Mouse (Mus musculus) heart, embryonic 10.5 days (tissue): Measurements from ENCODE around the gene Selenom. TPM values are rescaled to one million over a fixed set of nuclear protein-coding genes. Genes with fewer than 3 reads are reported as not detected.
A peak's percentile ranks its signal among the peaks of the same experiment; 100 is the strongest.

Experiments
- DNase-seq: peaks from one replicate; pipeline ENCODE4 v3.0.0-alpha.2; 2017; ENCODE audit warnings: low spot score
- H3K27ac ChIP-seq: fragments of 300-500 bp; sonication (generic); 2 replicates; pipeline ENCODE4 v1.5.1; 2016; ENCODE audit warnings: mild to moderate bottlenecking
- H3K27me3 ChIP-seq: fragments of 300-500 bp; sonication (generic); 2 replicates; pipeline ENCODE4 v1.6.1; 2016; ENCODE audit warnings: mild to moderate bottlenecking; ENCODE audit not compliant: poor library complexity, insufficient read depth, severe bottlenecking
- H3K36me3 ChIP-seq: fragments of 300-500 bp; sonication (generic); 2 replicates; pipeline ENCODE4 v1.6.1; 2016; ENCODE audit warnings: mild to moderate bottlenecking, moderate library complexity
- H3K4me1 ChIP-seq: fragments of 300-500 bp; sonication (generic); 2 replicates; pipeline ENCODE4 v1.6.1; 2016; ENCODE audit warnings: mild to moderate bottlenecking
- H3K4me3 ChIP-seq: fragments of 300-500 bp; sonication (generic); 2 replicates; pipeline ENCODE4 v1.5.1; 2016; ENCODE audit warnings: mild to moderate bottlenecking, moderate library complexity
- H3K9me3 ChIP-seq: fragments of 300-500 bp; sonication (generic); 2 replicates; pipeline ENCODE4 v1.6.1; 2016; ENCODE audit warnings: mild to moderate bottlenecking, moderate library complexity
- WGBS: fragments of 180-500 bp; shearing (Covaris S2); methylation state at CpG from one replicate; pipeline ENCODE4 v1.1.7; 2016; 5-methylcytosine and 5-hydroxymethylcytosine counted together
- polyA plus RNA-seq: library from polyadenylated mRNA; unstranded; fragments of >200 nt; fragmentation: Nextera tagmentation; extraction: Ambion mirVana; gene quantifications from 2 replicates; pipeline ENCODE4 v1.2.1, GENCODE M21; 2016

The Selenom gene
- polyA plus RNA-seq, result 66.3 and 87.5 TPM in 2 replicates

DNA sequence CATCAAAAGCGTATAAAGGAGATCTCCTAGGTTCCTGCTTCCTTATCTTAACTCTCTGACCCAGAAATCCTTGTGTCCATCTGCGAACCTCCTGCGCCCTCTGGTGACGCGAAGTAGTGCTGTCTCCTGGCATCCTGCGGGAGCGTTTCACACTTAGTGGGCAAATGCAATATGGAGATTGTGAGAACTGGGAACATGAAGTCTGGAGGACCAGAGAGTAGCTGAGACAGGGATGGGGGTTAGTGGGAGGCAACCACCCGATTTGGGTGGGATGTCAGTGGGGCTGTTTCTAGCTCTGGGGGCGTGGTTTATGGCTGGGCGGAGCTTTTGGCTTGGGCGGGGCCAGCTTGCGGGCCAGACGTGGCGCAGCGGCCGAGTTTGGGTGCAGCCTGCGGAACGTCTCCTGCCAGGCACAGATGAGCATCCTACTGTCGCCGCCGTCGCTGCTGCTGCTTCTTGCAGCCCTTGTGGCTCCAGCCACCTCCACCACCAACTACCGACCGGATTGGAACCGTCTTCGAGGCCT is at the start of gene Selenom:
Selenom (plus strand) TSS at position 156 of the 526 bp plus-strand sequence.
- Histone ChIP-seq H3K36me3 (no peaks in the 10 kb centered on the region; the same call in 1 of the 2 replicates), H3K27me3 (peaks cover 18% of the 10 kb centered on the region), H3K4me3 (peak within 1 kb of the TSS; percentile 71), H3K4me1 (peaks cover 33% of the 10 kb centered on the region), H3K9me3 (no peaks in the 10 kb centered on the region), H3K27ac (peak within 1 kb of the TSS; percentile 83)
- WGBS, result under 1% methylated on average over 26 of the region's 26 CpGs
- DNase-seq, result peak; percentile 90

DNA sequence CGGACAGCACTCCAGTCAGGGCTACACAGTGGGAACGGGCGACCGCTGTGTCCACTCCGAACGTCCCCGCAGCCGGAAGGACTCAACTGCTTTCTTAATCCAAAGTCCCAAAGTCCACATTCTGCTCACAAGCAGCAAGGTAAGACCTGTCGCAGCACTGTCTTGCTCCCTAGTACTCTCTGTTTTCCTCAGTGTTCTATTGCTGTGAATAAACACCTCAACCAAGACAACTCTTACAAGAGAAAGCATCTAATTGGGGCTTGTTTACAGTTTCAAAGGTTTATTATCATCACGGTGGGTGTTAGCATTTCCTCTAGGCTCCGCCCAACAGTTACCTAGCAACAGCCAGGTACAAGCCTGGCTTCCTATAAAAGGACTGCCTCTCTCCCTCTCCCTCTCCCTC is 43.0 kb upstream of the Selenom start:
- no peaks in the 10 kb centered on the region for H3K36me3 ChIP-seq
- 0 out of 2 replicates have a peak, but pooled peaks cover 3% of the 10 kb centered on the region for H3K27me3 ChIP-seq
- H3K9me3 ChIP-seq, result no peaks in the 10 kb centered on the region
- H3K4me3 ChIP-seq, result no peak overlapping the region
- H3K4me1 ChIP-seq, result no peaks in the 10 kb centered on the region
- H3K27ac ChIP-seq, result no peak overlapping the region
- DNase-seq, result no peak
- 23% methylated on average over 11 of the region's 11 CpGs for WGBS

DNA sequence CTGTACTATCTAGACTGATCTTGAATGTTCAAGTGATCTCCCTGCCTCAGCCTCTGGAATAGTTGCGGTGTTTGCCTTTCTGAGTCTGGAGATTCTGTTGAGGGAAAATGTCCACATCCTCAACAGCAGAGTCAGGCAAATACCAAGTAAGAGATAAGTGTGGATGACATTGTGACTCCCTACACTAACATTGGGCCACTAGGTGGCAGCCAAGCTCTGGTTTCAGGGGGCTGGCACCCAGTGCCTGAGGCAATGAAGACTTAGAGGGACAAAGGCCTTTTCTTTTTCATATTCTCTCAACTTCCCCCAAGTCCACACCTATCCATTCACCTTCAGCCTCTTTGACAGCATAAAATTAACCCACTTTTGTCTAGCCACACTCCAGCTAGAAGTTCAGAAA is 42.0 kb upstream of the Selenom start:
- no peaks in the 10 kb centered on the region for H3K4me1 ChIP-seq
- 20% methylated on average over 1 of the region's 1 CpGs for WGBS
- H3K36me3 ChIP-seq, result no peaks in the 10 kb centered on the region
- no peaks in the 10 kb centered on the region for H3K9me3 ChIP-seq
- 0 out of 2 replicates have a peak, but pooled peaks cover 3% of the 10 kb centered on the region for H3K27me3 ChIP-seq
- H3K4me3 ChIP-seq, result no peak overlapping the region
- H3K27ac ChIP-seq, result no peak overlapping the region
- peak; percentile 91 for DNase-seq

DNA sequence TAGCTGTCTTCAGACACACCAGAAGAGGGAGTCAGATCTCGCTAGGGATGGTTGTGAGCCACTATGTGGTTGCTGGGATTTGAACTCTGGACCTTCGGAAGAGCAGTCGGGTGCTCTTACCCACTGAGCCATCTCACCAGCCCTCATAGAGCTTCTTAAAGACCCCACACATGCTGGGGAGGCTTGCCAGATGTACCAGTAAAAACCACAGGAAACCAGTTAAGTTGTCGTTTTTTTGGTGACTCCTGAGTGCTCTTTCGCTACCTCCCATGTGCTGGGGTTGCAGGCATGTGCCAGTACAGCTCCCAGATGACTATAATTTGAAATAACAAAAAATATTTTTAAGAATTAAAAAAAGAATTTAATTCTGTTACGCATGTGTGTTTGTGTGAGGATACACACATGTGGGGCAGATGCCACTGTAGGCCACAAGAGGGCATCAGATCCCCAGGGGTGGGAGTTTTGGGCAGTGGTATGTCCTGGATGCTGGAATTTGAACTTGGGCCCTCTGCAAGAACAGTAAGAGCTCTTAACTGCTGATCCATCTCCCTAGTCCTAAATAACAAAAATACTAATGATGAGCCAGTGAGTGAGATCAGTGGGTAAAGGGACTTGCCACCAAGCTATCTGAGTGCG is 39.9 kb upstream of the Selenom start:
- Histone ChIP-seq H3K4me1 (no peaks in the 10 kb centered on the region), H3K27me3 (0 out of 2 replicates have a peak, but pooled peaks cover 3% of the 10 kb centered on the region), H3K36me3 (no peaks in the 10 kb centered on the region), H3K9me3 (no peaks in the 10 kb centered on the region), H3K27ac (no peak overlapping the region), H3K4me3 (no peak overlapping the region)
- WGBS, result 91% methylated on average over 7 of the region's 7 CpGs
- DNase-seq, result no peak

DNA sequence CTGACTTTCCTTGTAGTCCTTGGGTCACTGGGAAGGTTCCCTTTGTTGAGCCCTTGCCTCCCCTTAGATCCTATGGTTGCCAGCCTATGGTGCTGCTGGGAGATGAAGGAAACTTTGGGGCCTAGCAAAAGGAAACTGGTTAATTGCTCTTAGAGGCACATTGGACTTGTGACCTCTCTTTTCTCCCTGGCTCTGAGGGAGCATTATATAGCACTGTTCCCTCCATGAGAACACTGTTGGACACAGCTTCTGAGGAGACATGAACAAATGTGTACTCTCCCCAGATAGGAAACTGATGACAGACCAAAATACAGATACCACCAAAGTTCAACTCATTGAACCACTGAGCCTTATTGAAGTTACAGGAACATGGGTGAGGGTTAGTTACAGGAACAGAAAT is 39.0 kb upstream of the Selenom start:
- DNase-seq, result no peak
- Histone ChIP-seq H3K27ac (no peak overlapping the region), H3K4me3 (no peak overlapping the region), H3K27me3 (0 out of 2 replicates have a peak, but pooled peaks cover 3% of the 10 kb centered on the region), H3K4me1 (no peaks in the 10 kb centered on the region), H3K36me3 (no peaks in the 10 kb centered on the region), H3K9me3 (no peaks in the 10 kb centered on the region)

DNA sequence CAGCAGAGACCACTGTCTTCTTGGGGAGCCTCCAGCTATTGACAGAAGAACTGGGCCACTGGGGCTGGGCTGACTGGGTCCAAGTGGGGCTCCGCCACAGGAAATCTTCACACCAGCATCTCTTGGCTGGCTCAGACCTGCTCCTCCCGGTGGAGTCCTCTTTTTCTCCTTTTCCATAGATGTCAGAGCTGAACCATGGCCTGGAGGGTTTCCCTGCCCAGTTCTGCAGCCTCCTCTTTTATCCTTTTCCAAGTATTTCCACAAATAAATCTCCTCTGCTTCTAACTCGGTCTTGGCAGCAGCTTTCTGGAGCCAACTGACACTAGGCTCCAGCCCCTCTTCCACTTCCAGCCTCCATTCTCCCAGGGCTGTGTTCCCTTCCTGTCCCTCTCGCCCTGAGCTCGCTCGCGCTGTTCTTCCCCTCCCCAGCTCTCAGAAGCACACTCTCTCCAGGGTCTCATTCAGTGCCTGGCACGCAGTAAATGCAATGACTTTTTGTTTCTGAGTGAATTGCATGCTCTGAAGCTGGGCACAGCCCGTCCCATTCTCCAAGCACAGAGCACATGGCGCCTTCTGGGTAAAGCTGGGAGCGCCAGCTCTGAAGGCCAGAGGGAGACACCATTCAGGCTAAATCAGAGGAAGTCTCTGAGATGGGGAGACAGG is 30.4 kb upstream of the Selenom start:
- Histone ChIP-seq H3K27ac (no peak overlapping the region), H3K4me1 (peaks cover 10% of the 10 kb centered on the region), H3K9me3 (no peaks in the 10 kb centered on the region), H3K4me3 (no peak overlapping the region), H3K36me3 (no peaks in the 10 kb centered on the region), H3K27me3 (0 out of 2 replicates have a peak, but pooled peaks cover 3% of the 10 kb centered on the region)
- WGBS, result 64% methylated on average over 11 of the region's 11 CpGs
- no peak for DNase-seq

DNA sequence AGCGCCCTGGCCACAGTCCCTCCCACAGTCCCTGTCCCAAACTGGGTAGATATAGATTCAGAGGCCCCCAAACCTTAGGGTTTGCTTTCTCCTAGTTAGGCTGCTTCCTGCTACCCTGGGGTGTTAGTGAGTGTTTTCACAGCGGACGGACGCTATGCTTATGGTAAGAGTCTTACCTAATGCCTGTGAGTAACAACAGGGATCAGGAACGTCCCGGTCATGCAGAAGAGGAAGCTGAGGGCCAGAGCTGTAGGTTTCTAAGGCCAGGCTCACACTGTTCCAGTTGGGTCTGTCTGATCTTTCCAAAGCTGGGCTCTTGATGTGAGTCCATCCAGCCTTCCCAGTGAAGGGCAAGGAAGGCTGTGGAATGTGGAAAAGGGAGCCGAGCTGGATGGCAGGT is 28.1 kb upstream of the Selenom start:
- H3K4me3 ChIP-seq, result no peak overlapping the region
- WGBS, result 59% methylated on average over 7 of the region's 7 CpGs
- H3K9me3 ChIP-seq, result no peaks in the 10 kb centered on the region
- H3K27me3 ChIP-seq, result 0 out of 2 replicates have a peak, but pooled peaks cover 3% of the 10 kb centered on the region
- H3K27ac ChIP-seq, result no peak overlapping the region
- DNase-seq, result no peak
- H3K36me3 ChIP-seq, result no peaks in the 10 kb centered on the region
- H3K4me1 ChIP-seq, result peaks cover 16% of the 10 kb centered on the region

DNA sequence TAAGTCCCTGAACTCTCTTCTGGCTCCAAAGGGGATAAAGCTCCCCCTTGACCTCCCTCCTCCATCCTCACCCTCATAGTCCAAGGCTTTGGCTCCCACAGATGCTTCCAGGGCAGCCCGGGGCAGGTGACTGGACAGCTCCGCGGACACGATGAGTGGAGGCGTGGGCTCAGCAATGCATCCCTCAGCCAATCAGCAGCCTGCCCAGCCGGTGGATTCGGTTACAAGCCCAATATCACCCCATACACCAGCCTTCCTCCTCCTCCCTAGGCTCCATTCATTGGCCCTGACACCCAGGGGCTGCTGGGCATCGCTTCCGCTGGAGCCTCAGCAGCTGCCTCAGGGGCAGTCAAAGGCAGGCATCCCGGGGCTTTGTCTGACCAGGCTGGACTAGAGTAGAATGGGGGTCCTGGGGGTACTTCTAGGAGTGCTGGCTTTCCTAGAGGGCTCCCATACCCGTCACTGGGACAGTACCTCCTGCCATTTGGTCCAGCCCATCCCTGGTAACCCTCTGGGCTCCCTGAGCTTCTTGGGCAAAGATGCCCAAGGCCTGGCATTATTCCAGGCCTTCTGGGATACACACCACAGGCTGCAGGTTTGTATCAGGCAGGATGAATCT is 26.4 kb upstream of the Selenom start, which contains the start of gene Pla2g3:
Pla2g3 (plus strand) TSS at position 333 of the 619 bp plus-strand sequence.
- Histone ChIP-seq H3K27me3 (0 out of 2 replicates have a peak, but pooled peaks cover 3% of the 10 kb centered on the region), H3K4me3 (no peak within 1 kb of the TSS), H3K27ac (no peak within 1 kb of the TSS), H3K9me3 (no peaks in the 10 kb centered on the region), H3K36me3 (no peaks in the 10 kb centered on the region), H3K4me1 (peaks cover 16% of the 10 kb centered on the region)
- 28% methylated on average over 11 of the region's 11 CpGs for WGBS
- DNase-seq, result no peak

DNA sequence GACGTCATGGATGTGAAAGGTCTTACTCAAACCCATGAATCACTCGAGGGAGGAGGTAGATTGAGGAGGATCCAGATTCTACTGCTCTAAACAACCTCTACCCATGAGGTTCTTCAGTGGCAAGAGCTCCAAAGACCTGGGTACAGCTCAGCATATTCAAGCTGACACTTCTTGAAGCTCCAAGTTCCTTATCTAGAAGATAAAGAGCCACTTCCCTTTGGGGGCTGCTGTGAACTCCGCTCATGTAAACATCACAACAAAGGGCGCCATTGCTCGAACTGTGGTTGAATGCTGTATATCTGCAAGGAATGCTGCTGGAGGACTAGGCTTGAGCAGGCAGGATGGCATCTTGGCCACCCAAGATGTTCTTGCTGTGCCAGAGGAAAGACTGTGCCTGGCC is 25.4 kb upstream of the Selenom start:
- WGBS, result 53% methylated on average over 5 of the region's 5 CpGs
- H3K27ac ChIP-seq, result no peak overlapping the region
- DNase-seq, result no peak
- no peaks in the 10 kb centered on the region for H3K36me3 ChIP-seq
- no peaks in the 10 kb centered on the region for H3K9me3 ChIP-seq
- H3K4me1 ChIP-seq, result peaks cover 16% of the 10 kb centered on the region
- H3K4me3 ChIP-seq, result no peak overlapping the region
- 0 out of 2 replicates have a peak, but pooled peaks cover 3% of the 10 kb centered on the region for H3K27me3 ChIP-seq

DNA sequence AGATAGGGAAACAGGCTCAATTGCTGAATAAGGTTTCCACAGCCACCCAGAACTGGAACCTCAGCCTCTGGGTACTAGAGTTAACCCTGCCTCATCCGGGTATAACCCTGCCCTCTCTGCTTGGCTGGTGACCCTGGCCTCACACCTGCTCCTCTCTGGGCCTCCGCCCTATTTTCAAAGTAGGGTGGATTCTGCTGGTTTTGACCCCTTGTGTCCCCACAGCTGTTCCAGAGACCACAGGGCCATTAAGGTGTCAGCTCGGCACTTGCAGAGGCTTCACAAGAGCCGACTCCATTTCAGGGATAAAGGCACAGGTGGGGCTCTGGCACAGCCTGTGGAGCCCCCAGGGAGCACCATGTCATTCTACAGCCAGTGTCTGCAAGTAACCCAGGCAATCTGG is 21.7 kb upstream of the Selenom start:
- Histone ChIP-seq H3K4me3 (no peak overlapping the region), H3K4me1 (peaks cover 25% of the 10 kb centered on the region), H3K27ac (no peak overlapping the region), H3K36me3 (no peaks in the 10 kb centered on the region), H3K27me3 (no peaks in the 10 kb centered on the region), H3K9me3 (no peaks in the 10 kb centered on the region)
- no peak for DNase-seq
- 71% methylated on average over 4 of the region's 4 CpGs for WGBS

DNA sequence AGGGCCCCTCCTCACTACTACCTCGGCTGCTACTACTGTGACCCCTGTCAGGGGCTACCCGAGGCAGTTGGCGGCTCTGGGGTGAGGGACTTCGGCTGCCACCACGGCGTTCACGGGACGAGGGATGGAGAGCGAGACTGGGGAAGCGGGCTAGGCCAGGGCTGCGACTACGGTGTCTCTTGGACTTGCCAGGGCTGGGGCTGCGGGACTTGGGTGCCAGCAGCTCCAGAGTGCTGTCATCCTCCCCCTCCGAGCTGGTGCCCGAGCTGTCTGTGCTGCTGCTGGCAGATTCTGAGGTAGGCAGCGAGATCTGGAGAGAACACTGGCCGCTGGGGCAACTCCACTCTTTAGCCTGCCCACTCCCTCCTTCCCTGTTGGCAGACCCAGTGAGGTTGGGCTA is 19.6 kb upstream of the Selenom start:
- peaks cover 3% of the 10 kb centered on the region; the same call in 1 of the 2 replicates for H3K36me3 ChIP-seq
- H3K4me1 ChIP-seq, result peaks cover 9% of the 10 kb centered on the region
- no peaks in the 10 kb centered on the region for H3K9me3 ChIP-seq
- H3K27ac ChIP-seq, result peak overlapping the region; percentile 49
- 76% methylated on average over 17 of the region's 17 CpGs for WGBS
- no peak overlapping the region for H3K4me3 ChIP-seq
- DNase-seq, result no peak
- H3K27me3 ChIP-seq, result 0 out of 2 replicates have a peak, but pooled peaks cover 2% of the 10 kb centered on the region

DNA sequence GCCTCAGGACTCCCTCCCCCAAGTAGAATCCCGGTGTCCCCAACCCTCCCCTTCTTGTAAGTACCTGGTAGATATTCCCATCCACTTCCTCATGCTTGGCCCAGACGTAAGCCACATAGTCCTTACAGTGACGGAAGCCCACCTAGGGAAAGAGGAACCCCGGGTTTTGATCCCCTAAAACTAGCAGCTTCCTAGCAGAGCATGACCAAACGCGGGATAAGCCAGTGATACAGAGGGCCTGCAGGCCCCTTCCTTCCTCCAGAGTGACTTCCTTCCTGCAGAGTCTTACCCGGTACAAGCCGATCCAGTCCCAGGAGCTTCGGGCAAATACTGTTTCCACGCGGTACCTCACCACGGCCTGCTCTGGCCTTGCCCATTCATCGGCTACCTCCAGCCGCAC is 19.0 kb upstream of the Selenom start:
- Histone ChIP-seq H3K36me3 (peaks cover 3% of the 10 kb centered on the region; the same call in 1 of the 2 replicates), H3K4me1 (peaks cover 9% of the 10 kb centered on the region), H3K9me3 (no peaks in the 10 kb centered on the region), H3K4me3 (no peak overlapping the region), H3K27ac (0 out of 2 replicates have a peak overlapping the region, but pooled peaks have one; percentile 49), H3K27me3 (peaks cover 8% of the 10 kb centered on the region; the same call in 1 of the 2 replicates)
- DNase-seq, result no peak
- WGBS, result 80% methylated on average over 14 of the region's 14 CpGs

DNA sequence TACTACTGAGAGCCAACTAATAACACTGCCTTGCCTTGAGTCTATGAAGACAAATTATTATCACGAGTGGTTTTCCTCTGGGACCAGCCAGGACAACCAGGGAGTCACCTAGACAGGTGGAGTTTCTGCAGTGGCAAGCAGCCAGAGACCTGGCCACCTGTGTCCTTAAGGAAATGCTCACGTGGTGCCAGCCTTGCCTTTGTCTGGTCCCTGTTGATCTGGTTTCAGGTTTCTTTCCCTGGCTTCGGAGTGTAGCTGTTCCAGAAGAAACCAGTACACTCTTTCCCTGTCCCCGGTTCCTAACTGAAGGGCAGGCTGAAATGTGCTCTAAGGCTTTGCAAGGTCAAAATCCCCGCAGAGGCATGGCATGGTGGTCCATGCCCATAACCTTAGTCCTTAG is 17.7 kb upstream of the Selenom start:
- no peak for DNase-seq
- 51% methylated on average over 5 of the region's 5 CpGs for WGBS
- peaks cover 21% of the 10 kb centered on the region for H3K27me3 ChIP-seq
- no peaks in the 10 kb centered on the region for H3K9me3 ChIP-seq
- H3K4me3 ChIP-seq, result no peak overlapping the region
- H3K4me1 ChIP-seq, result peaks cover 9% of the 10 kb centered on the region
- H3K36me3 ChIP-seq, result peaks cover 3% of the 10 kb centered on the region; the same call in 1 of the 2 replicates
- no peak overlapping the region for H3K27ac ChIP-seq
